Mouse (Mus musculus) spleen, adult 12 weeks (tissue): Measurements from ENCODE around the gene Ica1.
A peak's percentile ranks its signal among the peaks of the same experiment; 100 is the strongest.

Experiments used
- DNase-seq: peaks from one replicate; pipeline ENCODE4 v3.0.0; 2022; ENCODE audit warnings: low spot score

Gene Ica1

GRCm38 (mm10) chr6:8778296-8778649 lies at the start of gene Ica1:
Gene Ica1 (minus strand): TSS chr6:8778488.
- DNase-seq = no peak

GRCm38 (mm10) chr6:8819866-8820265 lies 41.6 kb upstream of the Ica1 start:
- DNase-seq = no peak

DNA sequence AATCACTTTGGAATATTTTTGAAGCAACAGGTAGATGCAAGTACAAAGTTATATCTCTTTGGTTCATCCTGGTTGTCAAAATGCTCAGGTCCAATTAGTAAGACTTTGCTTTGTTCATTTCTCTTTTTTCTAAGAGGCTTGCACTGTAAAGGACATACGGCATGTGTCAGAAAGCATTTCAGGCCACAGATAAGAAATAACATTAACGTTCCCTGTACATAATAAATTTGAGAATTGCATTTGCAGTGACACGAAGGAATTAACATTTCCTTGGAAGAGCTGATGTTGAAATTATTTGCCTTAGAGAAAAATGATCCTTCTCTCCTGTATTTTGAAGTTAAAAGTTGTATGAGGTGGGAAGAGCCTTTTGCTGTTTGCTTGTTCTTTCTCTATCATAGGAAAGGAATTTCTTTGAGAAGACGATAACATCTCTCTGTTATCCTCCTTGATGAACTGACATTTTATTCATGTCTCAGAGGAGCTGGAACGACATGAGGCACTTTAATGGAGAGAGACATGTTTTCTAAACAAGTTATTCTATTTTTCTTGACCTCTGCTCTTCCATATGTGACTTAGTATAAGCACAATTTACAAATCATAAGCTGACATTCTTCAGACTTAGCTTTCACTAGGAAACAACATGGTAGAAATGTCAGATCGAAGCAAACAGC lies 36.2 kb upstream of the Ica1 start:
- DNase-seq = no peak

DNA sequence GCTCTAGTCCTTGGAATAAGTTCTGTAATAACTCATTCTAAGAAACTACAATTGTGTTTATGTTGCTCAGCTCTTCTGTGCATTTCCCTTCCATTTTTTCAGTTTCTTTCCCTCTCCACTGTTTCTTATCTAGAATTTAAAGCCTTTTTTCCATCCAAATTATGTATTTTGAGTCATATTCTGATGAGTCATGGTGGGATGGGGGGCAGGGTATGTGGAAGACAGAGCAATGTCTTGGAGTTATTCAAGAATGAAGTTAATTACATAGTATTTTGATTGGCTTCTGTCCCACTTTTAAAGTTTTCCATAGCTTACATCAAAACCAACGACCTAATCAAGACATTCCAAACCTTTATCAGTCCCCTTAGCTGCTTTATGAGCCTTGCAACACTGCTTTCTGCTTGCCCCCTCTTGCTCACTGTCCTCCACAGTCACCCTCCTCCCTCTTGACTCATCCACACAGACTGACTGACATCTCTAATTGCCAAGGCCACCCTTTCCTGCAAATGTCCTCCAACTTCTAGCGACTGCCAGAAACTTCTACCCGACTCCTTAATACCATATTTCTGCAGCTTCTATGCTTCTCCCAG lies 24.4 kb upstream of the Ica1 start:
- no peak for DNase-seq

DNA sequence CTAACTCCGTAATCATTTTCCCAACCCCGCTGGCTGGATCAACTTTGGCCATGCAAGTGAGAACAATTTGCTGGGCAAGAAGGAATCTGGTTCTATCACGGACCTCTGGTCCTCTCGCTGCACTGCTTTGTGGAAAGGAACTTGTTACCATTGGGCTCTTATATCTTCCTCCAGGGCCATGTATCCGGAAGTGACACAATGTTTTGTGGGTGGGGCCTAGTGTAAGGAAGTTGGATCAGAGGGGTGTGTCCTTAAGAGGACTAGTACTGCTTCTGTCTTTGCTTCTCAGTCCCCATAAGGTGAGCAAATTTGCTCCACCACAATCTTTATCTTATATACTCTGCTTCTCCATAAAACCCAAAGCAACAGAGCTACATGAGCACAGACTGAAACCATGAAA lies 14.1 kb upstream of the Ica1 start:
- no peak for DNase-seq

DNA sequence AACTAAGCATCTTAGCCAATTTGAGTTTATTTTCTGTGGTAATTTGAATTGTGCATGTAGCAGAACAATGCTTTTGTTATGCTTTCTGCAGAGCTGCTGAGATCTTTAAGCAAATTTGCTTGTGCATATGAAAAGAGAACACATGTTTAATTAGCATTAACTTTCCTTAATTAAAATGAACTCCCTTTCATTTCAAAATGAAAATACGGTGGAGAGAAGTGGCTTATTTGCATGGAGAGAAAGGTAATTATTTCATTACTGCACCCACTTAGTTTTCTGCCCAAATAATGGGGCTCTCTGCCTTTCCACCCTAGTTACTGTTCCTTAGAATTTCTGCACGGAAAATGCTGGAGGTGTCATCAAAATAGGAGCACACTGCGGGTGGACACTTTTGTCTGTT lies 13.5 kb upstream of the Ica1 start:
- DNase-seq = no peak

DNA sequence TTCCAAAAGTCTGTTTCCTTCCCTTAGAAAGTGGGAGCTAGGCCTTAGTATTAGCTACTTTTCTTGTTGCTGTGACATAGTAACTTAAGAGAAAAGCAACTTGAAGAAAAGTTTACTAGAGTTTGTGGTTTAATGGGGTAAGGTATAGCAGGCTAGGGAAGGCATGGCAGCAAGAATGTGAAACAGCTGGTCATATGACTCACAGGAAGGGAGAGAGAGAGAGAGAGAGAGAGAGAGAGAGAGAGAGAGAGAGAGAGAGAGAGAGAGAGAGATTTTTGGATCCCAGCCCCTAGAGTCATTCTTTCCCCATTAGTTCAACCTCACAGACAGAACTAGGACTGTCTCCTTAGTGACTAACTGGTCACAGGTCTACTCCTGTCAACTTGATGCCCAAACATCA lies 2.3 kb upstream of the Ica1 start:
- DNase-seq = no peak

DNA sequence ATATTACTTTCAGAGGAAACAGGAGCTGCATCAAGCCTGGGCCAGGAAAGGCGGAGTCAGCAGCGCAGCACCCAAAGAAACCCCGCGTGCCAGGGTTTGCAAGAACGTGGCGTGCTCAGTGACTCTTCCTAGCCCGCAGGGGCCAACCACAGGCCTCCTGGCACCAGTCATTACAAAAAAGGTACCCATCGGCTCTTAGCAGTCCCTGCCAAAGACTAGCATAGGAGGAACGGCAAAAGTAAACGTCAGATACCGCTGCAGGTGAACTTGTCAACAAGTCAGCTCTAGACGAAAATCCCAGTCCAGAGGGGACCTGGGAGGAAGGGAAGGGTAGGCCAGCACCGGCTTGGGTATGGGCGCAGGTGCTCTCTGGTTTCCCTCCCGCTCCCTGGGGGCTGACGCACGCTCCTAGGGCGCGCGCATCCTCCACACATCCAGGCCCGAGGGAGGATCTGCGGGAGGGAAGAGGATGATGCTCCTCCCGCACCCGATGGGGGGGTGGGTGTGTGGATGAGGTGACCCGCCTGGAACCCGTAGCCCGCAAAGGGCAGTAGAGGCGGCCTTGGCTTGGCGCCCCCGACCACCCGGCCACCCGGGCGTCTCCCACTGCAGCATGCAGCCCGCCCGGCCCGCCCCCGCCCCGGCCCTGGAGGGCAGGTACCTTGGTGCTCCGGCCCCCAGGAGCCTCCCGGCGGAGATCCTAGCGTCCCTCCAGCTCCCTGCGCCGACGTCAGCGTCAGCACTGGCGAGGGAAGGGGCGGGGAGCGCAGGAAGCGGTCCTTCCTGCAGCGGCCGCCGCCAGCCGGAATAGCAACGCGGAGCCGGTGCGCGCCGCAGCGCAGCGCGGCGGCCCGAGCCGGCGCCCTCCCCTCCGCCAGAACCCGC lies 635 bp downstream of the Ica1 start:
- no peak for DNase-seq

DNA sequence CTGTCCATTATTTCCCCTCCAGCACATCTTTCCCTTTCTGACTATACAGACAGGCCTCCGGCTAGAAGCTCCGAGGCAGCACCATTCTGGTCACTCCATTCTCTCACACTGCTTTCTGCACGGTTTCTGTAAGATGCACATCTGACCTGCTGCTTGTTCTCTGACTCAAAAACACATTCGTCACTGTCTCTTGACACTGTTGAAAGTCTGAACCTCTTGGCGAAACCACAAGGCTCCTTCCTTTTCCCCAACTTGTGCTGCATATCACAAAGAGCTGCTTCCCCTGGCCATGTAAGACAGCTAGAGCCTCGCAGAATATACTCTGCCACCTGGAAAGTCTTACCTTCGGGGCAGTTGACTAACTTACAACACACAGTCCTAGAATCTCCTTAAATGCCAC lies 6.7 kb downstream of the Ica1 start:
- DNase-seq = no peak

DNA sequence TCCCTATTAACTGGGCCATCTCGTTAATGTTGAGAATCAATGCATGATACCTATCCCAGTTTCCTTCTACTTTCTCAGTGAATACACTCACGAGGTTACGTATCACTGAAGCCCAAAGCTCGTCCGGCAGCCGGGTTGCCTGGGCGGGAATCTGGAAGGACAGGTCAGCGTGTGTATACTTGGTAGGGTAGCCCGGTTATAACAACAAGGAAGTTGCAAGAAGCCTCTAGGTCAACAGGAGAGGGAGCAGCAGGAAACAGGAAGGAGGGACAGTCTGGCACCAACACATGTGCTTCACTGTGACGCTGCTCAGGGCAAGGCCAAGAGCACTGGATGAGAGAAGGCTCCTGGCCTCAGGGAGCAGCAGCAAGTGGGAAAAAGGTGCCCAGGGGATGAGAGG lies 7.9 kb downstream of the Ica1 start:
- no peak for DNase-seq

- no peak for DNase-seq
Observed at GRCm38 (mm10) chr6:8769803-8770202, 8.5 kb downstream of the Ica1 start.

DNA sequence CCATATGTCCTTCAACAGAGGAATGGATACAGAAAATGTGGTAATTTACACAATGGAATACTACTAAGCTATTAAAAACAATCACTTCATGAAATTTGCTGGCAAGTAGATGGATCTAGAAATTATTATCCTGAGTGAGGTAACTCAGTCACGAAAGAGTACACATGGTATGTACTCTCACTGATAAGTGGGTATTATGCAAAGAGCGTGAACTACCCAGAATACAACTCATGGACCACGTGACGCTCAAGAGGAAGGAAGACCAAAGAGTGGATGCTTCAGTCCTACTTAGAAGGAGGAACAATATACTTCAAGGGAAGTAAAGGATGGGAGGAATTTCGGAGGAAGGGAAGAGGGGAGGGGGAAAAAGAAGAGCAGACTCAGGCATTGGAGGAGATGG lies 11.6 kb downstream of the Ica1 start:
- no peak for DNase-seq

DNA sequence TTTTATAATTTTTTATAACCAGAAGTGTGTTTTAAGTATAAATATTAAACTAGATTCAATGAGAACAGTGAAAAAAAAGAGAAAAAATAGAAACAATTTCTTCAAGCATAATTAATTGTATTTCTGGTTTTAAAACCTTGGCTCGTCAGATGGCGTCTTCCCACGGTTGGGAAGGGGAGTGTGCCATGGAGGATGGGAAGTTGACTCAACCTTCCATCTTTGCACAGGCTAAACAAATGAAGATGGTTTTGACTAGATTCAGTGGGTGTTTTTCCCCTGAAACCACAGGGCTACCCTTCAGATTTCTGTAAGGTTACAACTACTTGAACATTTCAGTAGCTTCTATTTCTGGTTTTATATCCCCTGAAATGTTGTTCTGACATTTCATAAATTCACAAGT lies 12.5 kb downstream of the Ica1 start:
- DNase-seq = no peak

GRCm38 (mm10) chr6:8765064-8765463 lies 13.2 kb downstream of the Ica1 start:
- DNase-seq = no peak

DNA sequence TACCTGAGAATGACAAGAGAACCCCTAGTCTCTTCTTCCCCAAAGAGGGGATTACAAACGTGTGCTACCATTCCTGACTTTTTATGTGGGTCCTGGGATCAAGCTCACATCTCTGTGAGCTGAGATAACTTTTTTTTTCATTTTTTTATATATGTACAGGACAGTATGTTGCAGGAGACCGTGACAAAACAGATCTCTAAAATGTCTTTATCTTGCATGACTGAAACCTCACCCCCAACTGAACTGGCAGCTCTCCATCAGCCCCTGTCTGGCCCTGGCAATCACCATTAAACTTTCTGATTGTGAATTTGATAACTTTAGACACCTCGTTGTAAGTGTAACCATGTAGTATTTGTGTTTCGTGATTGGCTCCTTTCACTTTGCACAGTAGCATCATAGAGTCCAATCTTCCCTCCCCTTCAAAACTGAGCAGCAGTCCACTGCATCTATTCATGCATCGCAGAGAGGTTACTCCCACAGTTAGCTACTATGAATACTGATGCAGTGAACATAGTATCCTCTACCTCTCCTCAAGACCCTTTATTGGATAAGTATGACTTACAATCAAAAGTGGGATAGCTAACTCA lies 17.5 kb downstream of the Ica1 start:
- DNase-seq = no peak

GRCm38 (mm10) chr6:8759901-8760300 lies 18.4 kb downstream of the Ica1 start:
- no peak for DNase-seq

DNA sequence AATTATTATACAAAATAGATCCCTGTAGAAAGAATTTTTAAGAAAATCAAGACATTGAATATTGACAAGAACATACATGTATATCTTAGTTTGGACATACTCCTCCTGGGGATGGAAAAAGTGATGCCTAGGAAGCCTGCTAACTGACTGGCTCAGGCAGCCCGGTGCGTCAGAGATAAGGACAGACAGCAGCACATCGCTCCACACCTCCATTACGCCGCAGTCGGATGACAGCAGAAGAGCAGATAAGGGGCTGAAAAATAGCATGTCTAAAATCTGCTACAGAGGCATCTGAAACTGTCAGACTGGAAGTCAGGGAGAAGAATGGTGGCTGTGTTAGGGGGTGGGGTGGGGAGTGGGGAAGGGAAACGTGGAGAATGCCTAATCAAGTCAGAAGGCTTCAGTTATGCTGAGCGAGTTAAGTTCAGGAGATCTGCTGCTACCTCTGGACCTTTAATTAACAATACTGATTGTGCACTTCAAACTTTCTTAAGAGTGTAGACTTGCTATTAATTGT lies 22.5 kb downstream of the Ica1 start:
- peak; percentile 11 for DNase-seq

DNA sequence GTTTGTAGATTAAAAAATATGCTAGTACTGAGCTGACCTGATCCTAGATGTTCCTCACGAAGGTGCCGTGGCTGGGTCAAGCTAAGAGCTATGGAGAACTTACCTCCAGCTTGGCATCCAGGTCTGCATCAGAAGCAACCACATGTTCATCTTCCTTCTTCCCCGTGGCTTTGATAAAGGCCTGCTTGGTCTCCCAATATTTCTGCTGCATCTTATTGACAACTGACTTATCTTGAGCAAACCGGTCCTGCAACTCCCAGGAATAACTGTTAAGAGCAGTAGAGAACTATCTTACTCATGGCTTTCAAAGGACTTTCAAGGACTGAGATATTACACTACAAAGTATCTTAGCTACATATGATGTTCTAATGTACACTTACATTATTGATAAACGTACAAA lies 23.8 kb downstream of the Ica1 start:
- DNase-seq = no peak

DNA sequence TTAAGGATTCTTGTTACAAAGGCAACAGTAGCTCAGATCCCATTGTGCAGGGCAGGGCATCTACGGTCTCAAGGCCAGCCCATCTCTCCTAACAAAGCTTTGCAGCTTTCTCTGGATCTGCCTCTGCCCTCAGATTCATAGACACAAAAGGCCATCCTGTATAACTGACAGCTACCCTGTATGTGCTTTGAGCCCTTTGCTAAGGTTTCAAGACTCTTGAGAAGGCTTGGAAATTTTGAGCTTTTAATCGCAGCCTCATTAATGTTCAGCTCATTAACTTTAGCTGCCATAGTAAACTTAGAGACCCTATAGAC lies 24.6 kb downstream of the Ica1 start:
- DNase-seq = no peak

- DNase-seq = no peak
Observed at GRCm38 (mm10) chr6:8752984-8753722, 25.1 kb downstream of the Ica1 start.

- DNase-seq = no peak
Observed at GRCm38 (mm10) chr6:8744886-8745285, 33.4 kb downstream of the Ica1 start.

GRCm38 (mm10) chr6:8744273-8744785 lies 34.0 kb downstream of the Ica1 start:
- DNase-seq = no peak
